Mouse (Mus musculus): ENCODE data around the gene Mccc1. TPM values are rescaled to one million over a fixed set of nuclear protein-coding genes. Genes with fewer than 3 reads are reported as not detected.

The Mccc1 gene
- polyA plus RNA-seq, 1 experiment, result 302 TPM

DNA sequence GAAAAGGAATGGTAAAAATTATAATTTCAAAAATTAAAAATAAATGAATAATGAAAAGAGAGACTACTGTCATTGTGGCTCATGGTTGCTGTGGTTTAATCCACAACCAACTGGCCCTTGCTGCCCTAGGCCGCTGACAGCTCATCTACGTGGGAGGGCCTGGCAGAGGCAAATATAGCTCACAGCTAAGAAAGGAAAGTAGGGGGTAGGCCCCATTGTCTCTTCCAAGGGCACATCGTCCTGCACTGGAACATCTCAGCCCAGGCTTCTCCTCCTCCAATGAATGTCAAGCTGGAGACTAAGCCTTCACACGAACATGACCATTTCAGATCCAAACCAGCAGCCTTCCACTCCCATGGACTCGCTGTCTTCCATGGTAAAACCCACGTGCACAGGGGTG lies 14.2 kb downstream of the Mccc1 start:
- Histone ChIP-seq H3K4me3 (ENCODE audit: insufficient read depth, low read depth, low read length) (no peak overlapping the region), H3K4me1 (ENCODE audit: control insufficient read depth, insufficient read depth, insufficient read length, low read length) (no peaks in the 10 kb centered on the region), H3K27ac (replicated peaks; ENCODE audit: low read depth, low read length) (no peak overlapping the region)

DNA sequence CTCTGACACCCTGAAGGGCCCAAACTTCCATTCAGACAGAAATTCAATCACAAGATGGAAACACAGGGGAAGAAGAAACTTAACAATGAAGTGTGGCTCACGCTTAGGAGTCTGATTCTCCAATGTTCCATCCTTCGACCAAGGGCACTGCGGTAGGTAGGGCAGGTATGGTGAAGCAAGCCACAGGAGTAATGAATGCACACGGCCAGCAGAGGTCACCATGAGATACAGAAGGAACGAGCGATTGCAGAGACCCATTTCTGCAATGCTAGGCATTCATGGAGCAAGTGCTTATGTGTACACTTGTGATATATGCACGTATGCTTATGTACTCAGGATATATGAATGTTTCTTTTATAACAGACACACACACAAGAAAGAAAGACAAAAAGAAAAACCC lies 26.9 kb downstream of the Mccc1 start:
- Histone ChIP-seq H3K4me1 (ENCODE audit: control insufficient read depth, insufficient read depth, insufficient read length, low read length) (no peaks in the 10 kb centered on the region), H3K27ac (replicated peaks; ENCODE audit: low read depth, low read length) (no peak overlapping the region), H3K4me3 (ENCODE audit: insufficient read depth, low read depth, low read length) (no peak overlapping the region)

DNA sequence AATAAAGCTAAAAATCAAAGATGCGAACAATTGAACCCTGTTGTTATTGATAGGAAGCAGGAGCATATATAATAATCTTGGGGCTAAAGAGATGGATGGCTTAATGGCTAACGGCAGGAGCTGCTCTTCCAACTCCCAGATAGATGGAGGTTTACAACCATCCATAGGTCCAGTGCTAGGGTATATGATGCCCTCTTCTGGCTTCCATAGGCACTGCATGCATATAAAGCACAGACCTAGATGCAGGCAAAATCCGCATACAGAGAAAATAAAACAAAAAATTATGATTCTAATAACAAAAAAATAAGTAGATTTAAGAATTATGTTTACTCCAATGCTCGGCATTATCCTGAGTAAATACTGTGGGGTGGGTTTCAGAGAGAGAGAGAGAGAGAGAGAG lies 27.5 kb downstream of the Mccc1 start:
- no peak overlapping the region for H3K4me3 ChIP-seq (ENCODE audit: insufficient read depth, low read depth, low read length)
- H3K27ac ChIP-seq (replicated peaks; ENCODE audit: low read depth, low read length), result no peak overlapping the region

DNA sequence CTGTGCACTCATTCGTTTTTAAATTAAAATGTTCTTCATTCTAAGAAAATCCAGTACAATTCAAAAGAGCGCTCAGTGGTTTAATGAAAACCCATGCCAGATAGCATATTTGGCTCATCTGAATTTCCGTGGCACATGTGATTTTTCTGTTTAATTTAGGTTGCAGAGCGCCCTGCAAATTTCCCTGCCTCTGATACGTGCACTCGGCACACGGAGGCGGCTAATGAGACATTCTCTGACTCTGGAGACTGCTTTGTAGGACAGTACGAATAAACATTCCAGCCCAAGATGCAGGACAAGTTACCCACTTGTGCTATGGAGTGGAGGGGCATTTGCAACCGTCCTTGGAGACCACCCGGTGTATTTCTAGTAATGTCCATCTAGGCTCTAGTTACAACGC lies 29.3 kb downstream of the Mccc1 start:
- H3K4me3 ChIP-seq (ENCODE audit: insufficient read depth, low read depth, low read length), result no peak overlapping the region
- no peaks in the 10 kb centered on the region for H3K4me1 ChIP-seq (ENCODE audit: control insufficient read depth, insufficient read depth, insufficient read length, low read length)
- no peak overlapping the region for H3K27ac ChIP-seq (replicated peaks; ENCODE audit: low read depth, low read length)

More for the DNA sequence above, 27.5 kb downstream of the Mccc1 start:
- no peaks in the 10 kb centered on the region for H3K4me1 ChIP-seq (ENCODE audit: control insufficient read depth, insufficient read depth, insufficient read length, low read length)

- Histone ChIP-seq H3K4me3 (ENCODE audit: insufficient read depth, low read depth, low read length) (no peak overlapping the region), H3K27ac (replicated peaks; ENCODE audit: low read depth, low read length) (no peak overlapping the region), H3K4me1 (ENCODE audit: control insufficient read depth, insufficient read depth, insufficient read length, low read length) (no peaks in the 10 kb centered on the region)
These were observed 30.0 kb downstream of the Mccc1 start for GRCm38 (mm10) chr3:35970441-35970840.

- H3K4me1 ChIP-seq (ENCODE audit: control insufficient read depth, insufficient read depth, insufficient read length, low read length), result no peaks in the 10 kb centered on the region
- no peak overlapping the region for H3K27ac ChIP-seq (replicated peaks; ENCODE audit: low read depth, low read length)
- H3K4me3 ChIP-seq (ENCODE audit: insufficient read depth, low read depth, low read length), result no peak overlapping the region
These were observed 33.0 kb downstream of the Mccc1 start for GRCm38 (mm10) chr3:35967366-35967921.

- no peak overlapping the region for H3K4me3 ChIP-seq (ENCODE audit: insufficient read depth, low read depth, low read length)
- no peaks in the 10 kb centered on the region for H3K4me1 ChIP-seq (ENCODE audit: control insufficient read depth, insufficient read depth, insufficient read length, low read length)
- no peak overlapping the region for H3K27ac ChIP-seq (replicated peaks; ENCODE audit: low read depth, low read length)
These were observed 34.0 kb downstream of the Mccc1 start for GRCm38 (mm10) chr3:35966493-35966892.

DNA sequence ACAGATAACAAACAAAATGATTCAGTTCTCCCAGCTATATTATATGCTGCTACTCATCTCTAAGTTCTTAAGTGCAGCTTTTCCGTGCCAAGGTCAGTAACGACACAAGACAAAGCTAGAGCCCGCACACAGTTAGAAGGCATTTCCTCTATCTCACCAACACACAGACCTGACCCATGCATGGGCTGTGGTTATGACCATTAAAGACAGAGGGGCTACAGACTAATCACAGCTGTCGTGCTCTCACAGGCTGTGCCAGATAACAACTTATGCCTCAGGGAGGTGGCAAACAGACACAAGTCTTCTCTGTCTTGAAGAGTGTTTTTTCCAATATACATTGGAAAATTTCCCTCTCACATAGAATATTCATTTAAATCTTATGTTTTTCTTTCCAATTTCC lies 35.5 kb downstream of the Mccc1 start:
- no peak overlapping the region for H3K4me3 ChIP-seq (ENCODE audit: insufficient read depth, low read depth, low read length)

GRCm38 (mm10) chr3:35963921-35964320 lies 36.6 kb downstream of the Mccc1 start:
- no peak overlapping the region for H3K27ac ChIP-seq (replicated peaks; ENCODE audit: low read depth, low read length)
- H3K4me3 ChIP-seq (ENCODE audit: insufficient read depth, low read depth, low read length), result no peak overlapping the region
- H3K4me1 ChIP-seq (ENCODE audit: control insufficient read depth, insufficient read depth, insufficient read length, low read length), result no peaks in the 10 kb centered on the region

More for the DNA sequence above, 35.5 kb downstream of the Mccc1 start:
- no peaks in the 10 kb centered on the region for H3K4me1 ChIP-seq (ENCODE audit: control insufficient read depth, insufficient read depth, insufficient read length, low read length)
- H3K27ac ChIP-seq (replicated peaks; ENCODE audit: low read depth, low read length), result no peak overlapping the region

GRCm38 (mm10) chr3:35963401-35963800 lies 37.1 kb downstream of the Mccc1 start:
- Histone ChIP-seq H3K4me3 (ENCODE audit: insufficient read depth, low read depth, low read length) (no peak overlapping the region), H3K4me1 (ENCODE audit: control insufficient read depth, insufficient read depth, insufficient read length, low read length) (no peaks in the 10 kb centered on the region), H3K27ac (replicated peaks; ENCODE audit: low read depth, low read length) (no peak overlapping the region)

DNA sequence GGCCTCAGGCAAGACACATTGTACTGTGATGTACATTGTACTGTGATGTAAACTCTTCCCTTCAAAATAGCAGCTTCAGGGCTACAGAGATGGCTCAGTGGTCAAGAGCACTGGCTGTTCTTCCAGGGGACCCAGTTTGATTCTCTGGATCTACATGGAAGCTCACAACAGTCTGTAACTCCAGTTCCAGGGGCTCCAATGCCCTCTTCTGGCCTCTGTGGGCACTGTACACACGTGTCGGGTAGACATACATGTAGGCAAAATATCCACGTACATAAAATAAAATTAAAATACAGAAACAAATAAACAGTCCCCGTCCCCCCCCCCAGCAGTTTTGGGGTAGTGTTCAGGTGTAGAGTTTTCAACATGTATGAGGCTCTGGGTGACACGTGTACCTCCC lies 37.5 kb downstream of the Mccc1 start:
- Histone ChIP-seq H3K4me3 (ENCODE audit: insufficient read depth, low read depth, low read length) (no peak overlapping the region), H3K4me1 (ENCODE audit: control insufficient read depth, insufficient read depth, insufficient read length, low read length) (no peaks in the 10 kb centered on the region), H3K27ac (replicated peaks; ENCODE audit: low read depth, low read length) (no peak overlapping the region)

GRCm38 (mm10) chr3:35957230-35957629 lies 43.2 kb downstream of the Mccc1 start:
- Histone ChIP-seq H3K4me1 (ENCODE audit: control insufficient read depth, insufficient read depth, insufficient read length, low read length) (no peaks in the 10 kb centered on the region), H3K27ac (replicated peaks; ENCODE audit: low read depth, low read length) (no peak overlapping the region), H3K4me3 (ENCODE audit: insufficient read depth, low read depth, low read length) (no peak overlapping the region)

DNA sequence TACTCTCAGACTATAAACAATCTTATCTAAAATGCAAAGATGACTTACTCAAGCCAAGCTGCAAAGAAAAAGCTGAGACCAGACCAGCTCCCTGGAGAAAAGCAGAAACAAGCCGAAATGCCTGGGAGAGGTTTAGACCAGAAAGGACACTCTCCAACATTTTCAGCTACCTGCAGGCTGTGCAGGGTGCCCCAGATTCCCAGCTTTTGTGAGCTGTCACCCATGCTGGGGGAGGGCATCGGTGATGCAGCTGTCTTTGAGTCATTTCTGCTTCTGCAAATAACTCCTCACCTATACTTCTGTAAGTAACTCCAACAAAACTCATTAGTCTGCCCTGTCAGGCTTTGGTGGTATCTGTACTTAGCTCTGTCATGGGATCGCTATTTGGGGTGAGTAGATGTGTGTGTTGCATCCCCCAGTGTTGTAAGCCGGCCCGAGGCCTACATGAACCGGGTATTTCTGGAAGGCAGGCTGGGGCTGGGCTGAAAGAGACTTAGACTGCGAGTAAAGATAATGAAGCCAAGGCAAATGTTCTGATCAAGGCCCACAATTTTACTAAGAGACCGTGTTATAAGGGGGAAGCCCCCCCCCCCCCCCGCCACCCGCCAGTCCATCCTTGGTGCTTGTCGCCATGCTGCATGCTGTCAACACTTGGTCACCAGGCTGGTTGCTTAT lies 45.4 kb downstream of the Mccc1 start:
- H3K4me1 ChIP-seq (ENCODE audit: control insufficient read depth, insufficient read depth, insufficient read length, low read length), result no peaks in the 10 kb centered on the region
- no peak overlapping the region for H3K4me3 ChIP-seq (ENCODE audit: insufficient read depth, low read depth, low read length)
- no peak overlapping the region for H3K27ac ChIP-seq (replicated peaks; ENCODE audit: low read depth, low read length)

GRCm38 (mm10) chr3:35953816-35954215 lies 46.7 kb downstream of the Mccc1 start:
- Histone ChIP-seq H3K4me1 (ENCODE audit: control insufficient read depth, insufficient read depth, insufficient read length, low read length) (no peaks in the 10 kb centered on the region), H3K27ac (replicated peaks; ENCODE audit: low read depth, low read length) (no peak overlapping the region), H3K4me3 (ENCODE audit: insufficient read depth, low read depth, low read length) (no peak overlapping the region)

DNA sequence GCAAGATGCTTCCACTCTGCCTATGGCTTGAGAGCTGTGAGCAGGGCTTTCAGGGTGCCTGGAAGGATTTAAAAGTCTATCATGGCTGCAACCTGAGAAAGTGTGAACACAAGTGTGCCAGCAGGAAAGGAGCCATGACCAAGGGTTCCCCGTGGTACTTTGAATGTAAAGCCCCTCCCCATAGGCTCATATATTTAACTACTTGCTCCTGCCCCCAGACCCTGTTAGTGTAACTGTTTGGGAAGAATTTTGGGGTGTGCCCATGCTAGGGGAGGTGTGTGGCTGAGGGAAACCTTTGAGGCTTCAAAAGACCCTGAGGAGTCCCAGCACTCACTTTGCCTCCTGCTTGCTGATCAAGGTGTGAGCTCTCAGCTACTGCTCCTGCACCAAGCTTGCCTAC lies 47.3 kb downstream of the Mccc1 start:
- no peak overlapping the region for H3K4me3 ChIP-seq (ENCODE audit: insufficient read depth, low read depth, low read length)
- H3K4me1 ChIP-seq (ENCODE audit: control insufficient read depth, insufficient read depth, insufficient read length, low read length), result no peaks in the 10 kb centered on the region
- H3K27ac ChIP-seq (replicated peaks; ENCODE audit: low read depth, low read length), result no peak overlapping the region

GRCm38 (mm10) chr3:35948197-35948596 lies 52.3 kb downstream of the Mccc1 start:
- Histone ChIP-seq H3K27ac (replicated peaks; ENCODE audit: low read depth, low read length) (no peak overlapping the region), H3K4me3 (ENCODE audit: insufficient read depth, low read depth, low read length) (no peak overlapping the region), H3K4me1 (ENCODE audit: control insufficient read depth, insufficient read depth, insufficient read length, low read length) (no peaks in the 10 kb centered on the region)
